Mouse (Mus musculus) liver, adult 2 months (tissue): ENCODE measurements at regions not wholly inside any gene's neighbourhood (a gene's known extent, or its start where the extent isn't known, plus 50 kb on each side); places are given as distances from the start of the nearest gene placed in this dataset.

ENCODE experiments used
- DNase-seq: peaks from one replicate; pipeline ENCODE4 v3.0.0-alpha.2; 2011; ENCODE audit warnings: low read depth, low spot score; ENCODE audit errors: extremely low read depth
- H3K27ac ChIP-seq: fragments of 200-500 bp; replicated peaks from 2 replicates; pipeline ENCODE4 v1.5.1; 2012; ENCODE audit warnings: low read depth, mild to moderate bottlenecking, control low read depth, inconsistent platforms, low read length; ENCODE audit not compliant: insufficient read depth
- H3K27me3 ChIP-seq: fragments of 200-500 bp; 2 replicates; pipeline ENCODE4 v1.6.1; 2012; ENCODE audit warnings: mild to moderate bottlenecking, moderate library complexity, low read length, inconsistent platforms; ENCODE audit not compliant: control insufficient read depth, insufficient read depth
- H3K36me3 ChIP-seq: fragments of 200-500 bp; 2 replicates; pipeline ENCODE4 v1.6.1; 2012; ENCODE audit warnings: low read length, inconsistent platforms; ENCODE audit not compliant: control insufficient read depth, insufficient read depth
- H3K4me1 ChIP-seq: fragments of 200-500 bp; 2 replicates; pipeline ENCODE4 v1.6.1; 2011; ENCODE audit warnings: low read length; ENCODE audit not compliant: control insufficient read depth, insufficient read depth
- H3K4me3 ChIP-seq: fragments of 200-500 bp; 2 replicates; pipeline ENCODE4 v1.5.1; 2011; ENCODE audit warnings: low read depth, mild to moderate bottlenecking, control low read depth, low read length, moderate library complexity; ENCODE audit not compliant: insufficient read depth
- H3K79me2 ChIP-seq: fragments of 200-500 bp; 2 replicates; pipeline ENCODE4 v1.6.1; 2012; ENCODE audit warnings: inconsistent platforms, mild to moderate bottlenecking, low read length, moderate library complexity; ENCODE audit not compliant: control insufficient read depth, insufficient read depth
- H3K9ac ChIP-seq: fragments of 200-500 bp; 2 replicates; pipeline ENCODE4 v1.6.1; 2012; ENCODE audit warnings: low read depth, mild to moderate bottlenecking, control low read depth, inconsistent platforms, low read length
- CTCF ChIP-seq: fragments of 200-500 bp; IDR thresholded peaks from 2 replicates; pipeline ENCODE4 v1.5.1; 2011; ENCODE audit warnings: low read depth, low read length, control low read depth
- POLR2A ChIP-seq: fragments of 200-500 bp; IDR thresholded peaks from 2 replicates; pipeline ENCODE4 v1.6.1; 2011; ENCODE audit warnings: low read length, control low read depth; ENCODE audit not compliant: insufficient read depth; ENCODE audit errors: extremely low read depth
- WGBS: fragments of 180-500 bp; shearing (Covaris S2); methylation state at CpG from one replicate; pipeline ENCODE4 v1.1.7; 2018; 5-methylcytosine and 5-hydroxymethylcytosine counted together

- Histone ChIP-seq H3K9ac (no peak overlapping the region), H3K27ac (no peak overlapping the region), H3K4me3 (no peak overlapping the region), H3K36me3 (no peaks in the 10 kb centered on the region), H3K79me2 (no peaks in the 10 kb centered on the region), H3K27me3 (no peaks in the 10 kb centered on the region), H3K4me1 (no peaks in the 10 kb centered on the region)
- DNase-seq: no peak
- WGBS: 54% methylated on average over 6 of the region's 6 CpGs
- no peak for TF ChIP-seq CTCF
Measured at GRCm38 (mm10) chr3:128723100-128723499, 476.6 kb upstream of the Pitx2 start.

- Histone ChIP-seq H3K79me2 (no peaks in the 10 kb centered on the region), H3K27me3 (no peaks in the 10 kb centered on the region), H3K9ac (no peak overlapping the region), H3K36me3 (no peaks in the 10 kb centered on the region), H3K4me3 (no peak overlapping the region), H3K27ac (no peak overlapping the region), H3K4me1 (no peaks in the 10 kb centered on the region)
- WGBS: 41% methylated on average over 5 of the region's 5 CpGs
- DNase-seq: no peak
- TF ChIP-seq POLR2A (no peak), CTCF (no peak)
Measured at GRCm38 (mm10) chr3:128720276-128720675, 479.4 kb upstream of the Pitx2 start.

- TF ChIP-seq POLR2A (no peak), CTCF (no peak)
Measured at GRCm38 (mm10) chr3:128719226-128719625, 480.5 kb upstream of the Pitx2 start.

GRCm38 (mm10) chr3:128707270-128707669, 492.4 kb upstream of the Pitx2 start:
- no peak overlapping the region for H3K27ac ChIP-seq
- no peaks in the 10 kb centered on the region for H3K4me1 ChIP-seq
- H3K9ac ChIP-seq: no peak overlapping the region
- H3K36me3 ChIP-seq: no peaks in the 10 kb centered on the region
- DNase-seq: no peak
- TF ChIP-seq CTCF (no peak), POLR2A (no peak)
- H3K79me2 ChIP-seq: no peaks in the 10 kb centered on the region
- 84% methylated on average over 3 of the region's 3 CpGs for WGBS
- H3K27me3 ChIP-seq: no peaks in the 10 kb centered on the region
- H3K4me3 ChIP-seq: no peak overlapping the region

More at GRCm38 (mm10) chr3:128719226-128719625, 480.5 kb upstream of the Pitx2 start:
- Histone ChIP-seq H3K9ac (no peak overlapping the region), H3K79me2 (no peaks in the 10 kb centered on the region), H3K4me3 (no peak overlapping the region), H3K4me1 (no peaks in the 10 kb centered on the region), H3K27me3 (no peaks in the 10 kb centered on the region), H3K36me3 (no peaks in the 10 kb centered on the region), H3K27ac (no peak overlapping the region)
- WGBS: 86% methylated on average over 7 of the region's 7 CpGs
- no peak for DNase-seq

GRCm38 (mm10) chr3:128668468-128669127, 531.1 kb upstream of the Pitx2 start:
- no peaks in the 10 kb centered on the region; the same call in 1 of the 2 replicates for H3K27me3 ChIP-seq
- H3K4me3 ChIP-seq: no peak overlapping the region
- no peaks in the 10 kb centered on the region for H3K79me2 ChIP-seq
- TF ChIP-seq POLR2A (no peak), CTCF (no peak)
- H3K36me3 ChIP-seq: no peaks in the 10 kb centered on the region
- no peaks in the 10 kb centered on the region for H3K4me1 ChIP-seq
- WGBS: 85% methylated on average over 8 of the region's 8 CpGs
- H3K9ac ChIP-seq: no peak overlapping the region
- H3K27ac ChIP-seq: no peak overlapping the region
- no peak for DNase-seq

- Histone ChIP-seq H3K4me1 (no peaks in the 10 kb centered on the region), H3K79me2 (no peaks in the 10 kb centered on the region), H3K36me3 (no peaks in the 10 kb centered on the region), H3K27me3 (no peaks in the 10 kb centered on the region), H3K27ac (no peak overlapping the region), H3K4me3 (no peak overlapping the region), H3K9ac (no peak overlapping the region)
- 86% methylated on average over 3 of the region's 3 CpGs for WGBS
- TF ChIP-seq CTCF (no peak), POLR2A (no peak)
- no peak for DNase-seq
Measured at GRCm38 (mm10) chr3:128665184-128665583, 534.5 kb upstream of the Pitx2 start.
